Mouse (Mus musculus): ENCODE measurements at regions not wholly inside any gene's neighbourhood (a gene's known extent, or its start where the extent isn't known, plus 50 kb on each side); places are given as distances from the start of the nearest gene placed in this dataset.

DNA sequence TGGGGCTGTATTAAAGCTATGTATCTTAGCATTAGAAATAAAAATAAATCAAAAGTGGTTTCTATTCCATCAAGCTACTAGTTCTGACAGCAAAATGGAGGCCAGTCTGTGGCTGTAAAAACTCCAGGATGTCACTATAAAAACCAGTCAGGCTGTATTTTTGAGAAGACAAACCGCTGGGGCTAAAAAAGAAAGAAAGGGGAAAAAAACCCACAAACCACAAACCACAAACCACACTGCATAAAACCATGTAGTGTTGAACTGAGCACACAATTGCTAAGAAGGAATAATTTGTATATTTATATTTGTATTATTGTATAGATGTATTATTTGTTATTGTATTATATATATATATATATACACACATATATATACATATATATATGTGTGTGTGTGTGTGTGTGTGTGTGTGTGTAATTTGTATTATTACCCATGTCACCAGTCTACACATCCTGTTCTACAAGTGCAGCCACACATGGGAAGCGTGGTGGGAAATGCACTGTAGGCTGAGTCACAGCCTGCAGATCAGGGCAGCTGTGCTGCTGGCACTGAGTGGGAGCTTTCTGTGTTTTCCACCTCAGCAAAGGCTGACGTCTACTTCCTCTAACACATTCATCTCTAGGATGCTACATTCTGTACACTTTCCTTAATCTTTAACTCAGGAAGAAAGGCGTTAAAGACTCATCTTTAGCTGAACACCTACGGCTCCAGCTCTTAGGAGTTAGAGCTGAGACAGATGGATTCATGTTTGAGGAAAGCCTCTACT, 113.4 kb upstream of the Azi2 start:
- TF ChIP-seq POLR2A (IDR thresholded peaks at IDR 0.05; ENCODE audit: insufficient read length, low read depth) (no peak), POLR2AphosphoS2 (IDR thresholded peaks at IDR 0.05; ENCODE audit: insufficient read length, low read depth) (no peak), E2F4 (IDR thresholded peaks at IDR 0.05; ENCODE audit: insufficient read depth) (no peak), MAX (IDR thresholded peaks at IDR 0.05; ENCODE audit: low read depth) (no peak), MYOG (IDR thresholded peaks at IDR 0.05; ENCODE audit: control insufficient read depth in 1 of 3, insufficient read depth in 1 of 3, insufficient read length in 2 of 3, low read depth in 2 of 3) (peak; percentile 37 to 76 (median 74)), REST (IDR thresholded peaks at IDR 0.05; ENCODE audit: insufficient read depth, insufficient read length) (no peak), USF1 (IDR thresholded peaks at IDR 0.05; ENCODE audit: low read depth) (no peak), CEBPB (IDR thresholded peaks at IDR 0.05; ENCODE audit: insufficient read depth, poor library complexity, severe bottlenecking) (no peak), TCF12 (IDR thresholded peaks at IDR 0.05; ENCODE audit: insufficient read depth, poor library complexity, severe bottlenecking) (peak; percentile 38), MYOD1 (IDR thresholded peaks at IDR 0.05; ENCODE audit: control insufficient read depth in 1 of 3, insufficient read length in 2 of 3, low read depth in 2 of 3) (peak in 2 of 3 experiments; percentile 90 to 91), SRF (IDR thresholded peaks at IDR 0.05; ENCODE audit: control insufficient read depth, insufficient read length, low read depth) (no peak), TCF3 (IDR thresholded peaks at IDR 0.05; ENCODE audit: insufficient read length, low read depth) (peak; percentile 46)

Measured in myocyte (in vitro differentiated cells).